Mouse (Mus musculus): ENCODE data around the gene Ccni. TPM values are rescaled to one million over a fixed set of nuclear protein-coding genes. Genes with fewer than 3 reads are reported as not detected.

Ccni gene
- polyA plus RNA-seq, 1 experiment from 2014 or later: 35.5 TPM

DNA sequence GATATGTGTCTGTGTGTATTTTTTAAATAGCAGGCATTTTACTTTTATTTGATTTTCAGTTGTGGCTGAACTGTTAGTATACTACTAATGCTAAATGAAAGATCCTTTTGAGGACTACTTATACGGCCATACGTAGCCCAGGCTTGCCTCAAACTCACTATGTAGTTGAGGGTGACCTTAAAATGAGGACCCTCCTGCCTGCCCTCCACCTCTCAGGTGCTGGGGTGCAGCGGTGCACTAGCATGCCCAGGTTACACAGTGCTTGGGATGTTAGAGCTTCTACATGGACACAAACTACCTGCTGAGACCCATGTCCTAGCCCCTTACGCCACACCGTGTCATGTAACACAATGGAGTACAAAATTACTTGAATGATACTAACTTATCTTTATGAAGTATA, 15.9 kb downstream of the Ccni start:
- Histone ChIP-seq H3K9me3 (replicated peaks) (no peaks in the 10 kb centered on the region), H3K27me3 (no peaks in the 10 kb centered on the region), H3K36me3 (peaks cover 51% of the 10 kb centered on the region), H3K4me1 (replicated peaks) (0 out of 2 replicates have a peak, but pooled peaks cover 4% of the 10 kb centered on the region), H3K4me3 (replicated peaks) (no peak overlapping the region), H3K9ac (no peak overlapping the region), H3K27ac (no peak overlapping the region), H3K4me2 (no peak overlapping the region)
- 91% methylated on average over 5 of the region's 5 CpGs for WGBS (ENCODE audit: insufficient replicate concordance)
- DNase-seq (no peak), ATAC-seq (ENCODE audit: low read depth) (no peak)

DNA sequence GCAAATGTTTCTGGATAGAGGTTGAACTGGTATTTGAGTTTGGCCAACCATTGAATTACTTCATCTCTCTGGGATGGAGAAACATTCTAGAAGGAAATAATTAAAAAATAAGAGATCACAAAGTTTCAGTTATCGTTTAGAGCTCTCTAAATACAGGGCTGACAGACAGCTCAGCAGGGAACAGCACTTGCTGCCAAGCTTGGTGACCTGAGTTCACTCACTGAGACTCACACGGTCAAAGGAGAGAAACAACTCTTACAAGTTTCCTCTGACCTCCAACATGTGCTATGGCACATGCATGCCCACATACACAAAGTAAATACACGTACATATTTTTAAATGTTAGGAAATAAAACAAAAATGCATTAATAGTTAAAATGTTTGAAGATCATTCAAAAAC, 16.7 kb downstream of the Ccni start:
- Histone ChIP-seq H3K36me3 (peaks cover 57% of the 10 kb centered on the region), H3K27me3 (no peaks in the 10 kb centered on the region), H3K4me3 (replicated peaks) (no peak overlapping the region), H3K4me1 (replicated peaks) (0 out of 2 replicates have a peak, but pooled peaks cover 4% of the 10 kb centered on the region), H3K27ac (no peak overlapping the region), H3K4me2 (no peak overlapping the region), H3K9me3 (replicated peaks) (no peaks in the 10 kb centered on the region), H3K9ac (no peak overlapping the region)
- DNase-seq (no peak), ATAC-seq (ENCODE audit: low read depth) (no peak)
- WGBS (ENCODE audit: insufficient replicate concordance): 81% methylated on average over 3 of the region's 3 CpGs

DNA sequence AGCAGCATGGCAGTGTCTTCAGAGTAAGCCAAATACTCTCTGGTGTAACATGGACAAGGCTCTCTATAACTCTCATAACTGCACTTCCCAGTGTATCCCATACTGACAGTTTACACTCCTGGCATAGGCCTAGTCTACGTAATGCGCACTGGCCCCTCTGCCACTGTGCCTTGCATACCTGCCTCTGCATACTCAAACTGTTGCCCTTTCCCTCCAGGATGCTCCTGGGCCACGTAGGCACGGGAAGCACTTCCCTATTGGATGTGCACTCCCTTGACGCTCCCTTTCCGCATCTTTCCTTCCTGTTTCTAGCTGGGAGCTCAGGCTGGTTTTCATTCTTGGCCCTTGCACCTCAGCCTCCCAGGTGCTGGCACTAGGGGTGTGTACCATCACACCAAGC, 21.7 kb downstream of the Ccni start:
- ATAC-seq (ENCODE audit: low read depth) (no peak), DNase-seq (no peak)
- H3K9ac ChIP-seq: no peak overlapping the region
- H3K27ac ChIP-seq: no peak overlapping the region
- H3K4me3 ChIP-seq (replicated peaks): no peak overlapping the region
- no peak overlapping the region for H3K4me2 ChIP-seq
- H3K36me3 ChIP-seq: peaks cover 70% of the 10 kb centered on the region
- no peaks in the 10 kb centered on the region for H3K27me3 ChIP-seq
- no peaks in the 10 kb centered on the region for H3K4me1 ChIP-seq (replicated peaks)
- no peaks in the 10 kb centered on the region for H3K9me3 ChIP-seq (replicated peaks)
- WGBS (ENCODE audit: insufficient replicate concordance): 88% methylated on average over 6 of the region's 6 CpGs

DNA sequence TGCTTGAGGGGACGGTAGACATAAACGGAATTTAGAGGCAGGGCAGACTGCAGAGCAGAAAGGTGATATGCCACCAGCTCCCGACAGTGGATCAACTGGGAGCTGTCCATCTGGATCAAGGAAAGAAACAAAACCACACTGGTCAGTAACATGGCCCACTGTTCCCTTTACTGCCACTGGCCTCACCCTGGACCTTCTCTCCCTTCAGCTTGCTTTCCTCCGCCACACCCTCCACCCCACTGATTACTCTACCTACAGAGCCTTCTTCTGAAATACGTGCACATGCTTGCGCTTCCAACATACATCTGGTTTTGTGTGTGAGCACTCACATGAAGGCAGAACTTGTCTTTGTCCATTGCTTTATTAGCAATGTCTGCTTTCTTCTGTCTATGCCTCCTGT, 23.0 kb downstream of the Ccni start:
- Histone ChIP-seq H3K27me3 (no peaks in the 10 kb centered on the region), H3K9ac (no peak overlapping the region), H3K4me2 (no peak overlapping the region), H3K4me3 (replicated peaks) (no peak overlapping the region), H3K4me1 (replicated peaks) (no peaks in the 10 kb centered on the region), H3K27ac (no peak overlapping the region), H3K9me3 (replicated peaks) (no peaks in the 10 kb centered on the region), H3K36me3 (peaks cover 68% of the 10 kb centered on the region)
- WGBS (ENCODE audit: insufficient replicate concordance): 91% methylated on average over 6 of the region's 6 CpGs
- ATAC-seq (ENCODE audit: low read depth) (no peak), DNase-seq (no peak)

DNA sequence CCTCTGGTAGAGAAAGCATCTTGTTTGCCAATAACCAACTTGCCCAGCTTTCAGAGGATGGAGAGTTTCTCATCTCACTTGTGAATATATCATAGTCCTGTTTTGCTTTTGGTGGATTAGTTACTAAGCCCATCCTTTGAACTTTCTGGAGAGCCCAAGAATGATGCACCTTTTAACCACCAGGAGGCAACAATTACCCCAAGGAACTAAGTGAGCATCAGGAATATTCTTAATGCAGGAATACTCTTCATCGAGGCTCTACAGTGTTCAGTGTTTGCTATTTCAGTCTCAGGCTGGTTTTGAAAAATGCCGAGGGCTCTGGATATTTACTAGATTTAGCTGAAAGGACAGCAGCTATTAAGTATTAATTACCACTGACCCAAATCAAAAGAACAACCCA, 26.0 kb downstream of the Ccni start:
- ATAC-seq (ENCODE audit: low read depth) (no peak), DNase-seq (no peak)
- WGBS (ENCODE audit: insufficient replicate concordance): 70% methylated on average over 2 of the region's 2 CpGs
- no peaks in the 10 kb centered on the region for H3K27me3 ChIP-seq
- H3K4me2 ChIP-seq: no peak overlapping the region
- H3K36me3 ChIP-seq: peaks cover 50% of the 10 kb centered on the region
- no peak overlapping the region for H3K4me3 ChIP-seq (replicated peaks)
- H3K9me3 ChIP-seq (replicated peaks): no peaks in the 10 kb centered on the region
- H3K4me1 ChIP-seq (replicated peaks): no peaks in the 10 kb centered on the region
- H3K9ac ChIP-seq: no peak overlapping the region
- H3K27ac ChIP-seq: no peak overlapping the region

DNA sequence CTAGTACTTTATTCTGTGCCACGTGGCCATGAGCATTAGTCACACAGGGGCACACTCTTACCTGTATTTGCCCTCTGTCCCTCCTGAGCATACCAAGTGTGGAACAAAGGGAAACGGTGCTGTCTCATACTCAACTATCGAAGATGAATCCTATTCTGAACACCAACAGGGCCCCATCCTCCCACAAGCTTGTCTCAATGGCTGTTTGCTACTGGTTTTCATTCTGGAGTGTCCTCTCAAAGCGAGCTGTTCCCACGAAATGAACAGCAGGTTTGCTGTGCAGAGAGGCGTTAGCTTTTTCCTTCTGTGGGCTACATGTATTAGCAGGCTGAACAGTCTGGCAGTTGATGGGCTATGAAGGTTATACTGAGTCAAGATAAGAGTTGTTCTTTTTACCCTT, 27.7 kb downstream of the Ccni start:
- no peak overlapping the region for H3K9ac ChIP-seq
- no peak for DNase-seq
- H3K4me1 ChIP-seq (replicated peaks): no peaks in the 10 kb centered on the region
- H3K27me3 ChIP-seq: no peaks in the 10 kb centered on the region
- H3K9me3 ChIP-seq (replicated peaks): no peaks in the 10 kb centered on the region
- H3K27ac ChIP-seq: no peak overlapping the region
- 61% methylated on average over 6 of the region's 6 CpGs for WGBS (ENCODE audit: insufficient replicate concordance)
- H3K4me2 ChIP-seq: no peak overlapping the region
- no peak overlapping the region for H3K4me3 ChIP-seq (replicated peaks)
- H3K36me3 ChIP-seq: peaks cover 45% of the 10 kb centered on the region
- ATAC-seq (ENCODE audit: low read depth): no peak

DNA sequence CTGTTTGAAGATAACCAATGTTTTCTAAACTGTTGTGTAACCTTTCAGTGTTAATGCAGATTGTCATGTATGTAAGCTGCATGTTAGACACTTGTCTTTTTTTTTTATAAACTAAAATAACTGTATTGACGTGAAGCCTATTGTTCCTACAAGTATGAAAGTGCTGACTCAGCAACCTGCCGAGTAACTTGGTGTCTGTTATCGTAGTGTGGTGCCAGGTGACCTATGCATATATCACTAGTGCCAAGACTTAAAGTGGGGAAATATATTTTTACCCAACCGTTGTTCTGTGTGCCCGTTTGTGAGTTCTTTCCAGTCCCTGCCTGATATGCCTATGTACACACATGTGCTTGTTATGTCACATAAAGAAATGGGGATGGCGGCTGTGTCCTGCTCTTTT, 31.6 kb downstream of the Ccni start:
- Histone ChIP-seq H3K9ac (no peak overlapping the region), H3K9me3 (replicated peaks) (no peaks in the 10 kb centered on the region), H3K27me3 (no peaks in the 10 kb centered on the region), H3K4me1 (replicated peaks) (no peaks in the 10 kb centered on the region), H3K4me3 (replicated peaks) (no peak overlapping the region), H3K4me2 (no peak overlapping the region), H3K36me3 (peaks cover 42% of the 10 kb centered on the region), H3K27ac (no peak overlapping the region)
- no peak for DNase-seq
- WGBS (ENCODE audit: insufficient replicate concordance): 72% methylated on average over 6 of the region's 6 CpGs
- no peak for ATAC-seq (ENCODE audit: low read depth)

DNA sequence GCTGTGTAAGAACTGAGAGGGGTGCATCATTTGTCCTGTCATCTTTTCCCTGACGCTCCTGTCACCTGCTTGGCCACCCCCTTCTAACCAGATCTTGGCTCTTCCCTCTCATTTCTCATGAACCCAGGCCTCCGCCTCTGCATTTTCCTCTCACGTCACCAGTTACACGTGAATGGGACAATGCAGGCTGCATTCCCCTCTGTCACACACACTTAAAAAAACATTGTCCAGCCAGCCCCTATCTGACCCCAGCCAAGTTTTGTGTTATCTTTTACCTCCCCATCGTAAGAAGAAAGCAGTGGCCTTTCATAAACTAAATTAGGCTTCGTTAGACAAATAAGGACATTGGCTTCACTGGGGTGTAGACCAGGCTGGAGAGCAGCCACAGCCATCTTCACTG, 33.8 kb downstream of the Ccni start:
- H3K4me1 ChIP-seq (replicated peaks): no peaks in the 10 kb centered on the region
- no peak overlapping the region for H3K4me2 ChIP-seq
- no peak for DNase-seq
- no peak overlapping the region for H3K27ac ChIP-seq
- no peak overlapping the region for H3K4me3 ChIP-seq (replicated peaks)
- no peak for ATAC-seq (ENCODE audit: low read depth)
- H3K9ac ChIP-seq: no peak overlapping the region
- 78% methylated on average over 6 of the region's 6 CpGs for WGBS (ENCODE audit: insufficient replicate concordance)
- H3K36me3 ChIP-seq: peaks cover 44% of the 10 kb centered on the region
- H3K9me3 ChIP-seq (replicated peaks): no peaks in the 10 kb centered on the region
- H3K27me3 ChIP-seq: no peaks in the 10 kb centered on the region

DNA sequence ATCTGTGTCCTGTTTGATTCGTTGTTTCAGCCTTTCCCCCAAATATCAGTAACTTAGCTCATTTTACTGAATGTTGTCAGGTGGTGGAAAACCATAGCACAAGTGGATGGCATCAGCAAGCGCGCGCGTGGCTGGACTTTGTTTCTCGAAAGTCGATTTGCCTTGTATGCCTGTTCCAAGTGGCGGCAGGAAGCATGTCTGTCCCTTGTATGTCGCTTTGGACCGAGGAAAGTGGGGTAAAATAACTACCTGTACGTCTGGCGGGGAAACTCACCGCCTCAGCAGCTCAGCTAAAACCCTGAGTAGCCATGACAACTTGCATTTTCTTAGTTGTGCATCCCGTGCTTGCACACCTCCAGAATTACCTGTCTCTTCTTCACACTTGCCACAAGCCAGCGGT, 34.9 kb downstream of the Ccni start:
- peaks cover 55% of the 10 kb centered on the region for H3K36me3 ChIP-seq
- no peaks in the 10 kb centered on the region for H3K9me3 ChIP-seq (replicated peaks)
- no peaks in the 10 kb centered on the region for H3K4me1 ChIP-seq (replicated peaks)
- no peak overlapping the region for H3K27ac ChIP-seq
- DNase-seq (no peak), ATAC-seq (ENCODE audit: low read depth) (no peak)
- H3K4me3 ChIP-seq (replicated peaks): no peak overlapping the region
- 90% methylated on average over 15 of the region's 15 CpGs for WGBS (ENCODE audit: insufficient replicate concordance)
- H3K27me3 ChIP-seq: no peaks in the 10 kb centered on the region
- no peak overlapping the region for H3K4me2 ChIP-seq
- H3K9ac ChIP-seq: no peak overlapping the region

DNA sequence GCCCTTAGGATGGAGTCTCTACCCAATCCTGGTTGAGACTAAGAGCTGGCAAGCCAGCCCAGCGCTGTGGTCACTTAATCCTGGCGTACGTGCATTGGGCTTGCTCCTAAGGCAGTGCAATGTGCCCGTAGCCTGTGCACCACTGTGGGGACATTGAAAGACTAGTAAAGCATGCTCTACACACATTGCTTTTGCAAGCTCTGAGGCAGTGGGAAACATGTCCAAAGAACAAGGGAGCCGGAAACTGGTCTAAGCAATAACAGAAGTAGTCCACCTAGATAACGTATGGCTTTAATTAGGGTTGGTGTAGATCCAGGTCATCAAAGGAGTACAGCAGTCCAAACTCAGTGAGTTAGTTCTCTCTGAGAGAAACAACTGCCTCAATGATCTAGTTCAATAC, 37.6 kb downstream of the Ccni start:
- H3K4me1 ChIP-seq (replicated peaks): no peaks in the 10 kb centered on the region
- H3K9ac ChIP-seq: no peak overlapping the region
- peaks cover 62% of the 10 kb centered on the region for H3K36me3 ChIP-seq
- ATAC-seq (ENCODE audit: low read depth) (no peak), DNase-seq (no peak)
- H3K27me3 ChIP-seq: no peaks in the 10 kb centered on the region
- no peak overlapping the region for H3K4me2 ChIP-seq
- 80% methylated on average over 6 of the region's 6 CpGs for WGBS (ENCODE audit: insufficient replicate concordance)
- H3K9me3 ChIP-seq (replicated peaks): no peaks in the 10 kb centered on the region
- no peak overlapping the region for H3K4me3 ChIP-seq (replicated peaks)
- no peak overlapping the region for H3K27ac ChIP-seq

DNA sequence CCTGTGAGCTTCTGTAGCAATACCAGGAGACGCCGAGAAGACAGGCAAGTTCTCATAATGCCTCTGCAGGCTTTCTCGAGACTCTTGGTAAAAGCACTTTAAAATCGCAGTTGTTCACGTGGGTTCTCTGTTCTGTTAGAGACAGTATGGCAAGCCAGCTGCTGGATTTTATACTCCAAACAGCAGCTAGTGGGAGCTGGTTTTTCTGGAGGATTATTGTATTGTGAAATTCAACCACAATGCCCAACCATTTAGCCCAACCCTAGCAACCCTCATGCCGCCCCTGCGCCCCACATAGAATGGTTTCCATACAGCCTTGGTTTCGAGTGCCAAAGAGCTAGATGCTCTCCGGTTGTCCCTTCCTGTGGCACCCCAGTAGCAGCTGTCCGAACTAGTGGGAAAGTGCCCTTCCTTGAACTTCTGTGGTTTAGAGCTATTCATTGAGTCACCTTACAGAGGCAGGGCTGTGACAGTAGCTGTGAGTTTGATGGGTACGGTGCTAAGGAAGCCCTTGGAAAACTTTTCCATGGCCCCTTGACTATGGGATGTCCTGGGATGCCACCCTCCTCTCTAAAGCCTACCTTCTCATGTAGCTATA, 38.3 kb downstream of the Ccni start:
- no peaks in the 10 kb centered on the region for H3K9me3 ChIP-seq (replicated peaks)
- no peaks in the 10 kb centered on the region for H3K4me1 ChIP-seq (replicated peaks)
- H3K9ac ChIP-seq: no peak overlapping the region
- ATAC-seq (ENCODE audit: low read depth) (no peak), DNase-seq (no peak)
- no peak overlapping the region for H3K4me3 ChIP-seq (replicated peaks)
- peaks cover 63% of the 10 kb centered on the region for H3K36me3 ChIP-seq
- H3K27me3 ChIP-seq: no peaks in the 10 kb centered on the region
- no peak overlapping the region for H3K4me2 ChIP-seq
- H3K27ac ChIP-seq: no peak overlapping the region
- WGBS (ENCODE audit: insufficient replicate concordance): 83% methylated on average over 11 of the region's 11 CpGs

DNA sequence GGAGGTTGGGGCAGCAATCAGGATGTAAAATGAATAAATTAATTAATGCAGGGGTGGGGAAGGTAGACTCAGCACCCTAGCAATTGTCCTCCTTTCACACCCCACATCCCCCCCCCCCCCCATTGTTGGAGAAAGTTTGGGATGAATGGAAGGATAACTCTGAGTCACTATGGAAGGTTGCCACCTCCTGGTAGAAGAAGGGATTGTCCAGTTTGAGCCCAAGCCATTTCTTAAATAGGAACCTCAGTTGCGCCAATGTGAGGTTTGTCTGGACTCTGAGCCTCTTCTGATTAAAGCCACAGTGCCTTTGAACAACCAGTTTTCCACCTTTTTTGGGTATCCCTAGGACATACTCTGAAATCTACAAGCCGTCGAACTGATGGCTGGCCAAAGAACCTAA, 42.8 kb downstream of the Ccni start:
- no peak for DNase-seq
- no peak for ATAC-seq (ENCODE audit: low read depth)
- WGBS (ENCODE audit: insufficient replicate concordance): 84% methylated on average over 3 of the region's 3 CpGs

More for the DNA sequence above, 42.8 kb downstream of the Ccni start:
- no peak overlapping the region for H3K9ac ChIP-seq
- no peaks in the 10 kb centered on the region for H3K9me3 ChIP-seq (replicated peaks)
- H3K4me3 ChIP-seq (replicated peaks): no peak overlapping the region
- H3K27me3 ChIP-seq: no peaks in the 10 kb centered on the region
- H3K27ac ChIP-seq: no peak overlapping the region
- H3K36me3 ChIP-seq: peaks cover 67% of the 10 kb centered on the region
- H3K4me1 ChIP-seq (replicated peaks): no peaks in the 10 kb centered on the region
- H3K4me2 ChIP-seq: no peak overlapping the region
